Comparison of ENCODE assay signal across 11 mouse cellular contexts in the genomic region with DNA sequence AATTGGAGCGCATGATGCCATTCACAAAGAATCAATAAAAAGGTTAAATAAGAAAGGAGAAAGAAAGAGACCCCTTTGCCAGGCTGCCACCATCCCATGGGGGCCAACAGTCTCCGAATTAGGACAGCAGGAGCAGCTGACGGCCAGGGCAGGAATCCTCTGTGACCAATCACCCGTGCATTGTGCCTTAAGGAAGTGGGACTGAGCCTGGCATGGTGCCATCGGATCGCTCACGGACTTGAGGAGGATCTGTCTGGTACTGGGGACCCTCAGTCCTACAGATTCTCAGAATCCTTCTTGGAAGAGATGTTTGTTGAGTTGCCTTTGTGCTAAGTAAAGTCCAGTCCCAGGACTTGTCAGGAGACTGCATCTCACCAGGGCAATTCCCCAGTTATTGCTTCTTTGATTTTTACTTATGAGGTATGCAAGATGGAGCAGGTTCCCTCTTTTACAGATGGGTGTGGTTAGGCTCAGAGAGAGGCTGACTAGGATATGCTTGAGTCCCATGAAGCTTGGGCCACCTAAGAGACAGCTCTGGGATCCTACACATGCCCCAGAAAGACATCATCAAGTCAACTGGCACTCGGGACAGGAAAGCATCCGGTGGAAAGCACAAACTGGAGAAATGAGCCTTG. TPM values are rescaled to one million over a fixed set of nuclear protein-coding genes. Genes with fewer than 3 reads are reported as not detected.
A peak's percentile ranks its signal among the peaks of the same experiment; 100 is the strongest.
DNase-seq lines count a peak whose midpoint lies in the region; ATAC-seq lines count a peak whose summit lies in the region.
"Had no signal": no experiment of that assay in that cellular context is flagged by ENCODE, and none has a peak within 500 bp of the region (broad histone marks: within the 10 kb centered on the region; RNA-seq: fewer than 3 reads in every experiment).

No protein-coding gene starts in this region.

- no peaks in the 10 kb centered on the region for H3K36me3 ChIP-seq in liver, embryonic 13.5 days
- H3K36me3 ChIP-seq: midbrain, embryonic 12.5 days had no signal

- H3K4me1 ChIP-seq in liver, embryonic 13.5 days (replicated peaks): peaks cover 41% of the 10 kb centered on the region

- 71% methylated on average over 9 of the region's 9 CpGs for WGBS in liver, embryonic 13.5 days (ENCODE audit: insufficient replicate concordance)

- peak; percentile 51 for DNase-seq in gastrocnemius, postnatal 10 days
- no peak for DNase-seq in gastrocnemius, adult 8-10 months (ENCODE audit: low spot score in 2 of 2)
- peak; percentile 53 for DNase-seq in kidney, postnatal 14 days
- no peak for DNase-seq in kidney, adult 9 months
- peak; percentile 12 for DNase-seq in 3T3-L1 (ENCODE audit: low read depth, low spot score)
- DNase-seq in liver, embryonic 13.5 days: no peak
- no peak for DNase-seq in testis, postnatal 10 days (ENCODE audit: low spot score)
- no peak for DNase-seq in Muller cell, postnatal 12 days (ENCODE audit: inconsistent ontology term)
- DNase-seq: embryo, embryonic 11 days had no signal

- no peak overlapping the region for H3K4me3 ChIP-seq in liver, embryonic 13.5 days (replicated peaks)
- H3K4me3 ChIP-seq: left cerebral cortex, adult 2 months; midbrain, embryonic 12.5 days had no signal

- H3K27me3 ChIP-seq in liver, embryonic 13.5 days: no peaks in the 10 kb centered on the region

- H3K9me3 ChIP-seq in liver, embryonic 13.5 days (replicated peaks): no peaks in the 10 kb centered on the region
- H3K9me3 ChIP-seq: midbrain, embryonic 12.5 days had no signal

- H3K4me2 ChIP-seq in liver, embryonic 13.5 days: no peak overlapping the region
- H3K4me2 ChIP-seq: midbrain, embryonic 12.5 days had no signal

- peak overlapping the region; percentile 67; the same call in 1 of the 2 replicates for H3K27ac ChIP-seq in liver, embryonic 13.5 days
- H3K27ac ChIP-seq: left cerebral cortex, adult 2 months; midbrain, embryonic 12.5 days had no signal

- H3K9ac ChIP-seq in liver, embryonic 13.5 days: no peak overlapping the region
- H3K9ac ChIP-seq: midbrain, embryonic 12.5 days had no signal

- ATAC-seq in liver, embryonic 13.5 days (ENCODE audit: low read depth): no peak

RNA-seq across cellular contexts. Expression of a gene that starts 12.4 kb away (rescaled TPM):
- 10 to 100 TPM; 12.2 to 15.3 TPM for total RNA-seq in gastrocnemius, postnatal 10 days (2021)
- 10 to 100 TPM; 14.7 to 15.7 (median 15.3) TPM for total RNA-seq in gastrocnemius, adult 8-10 months (2022)
- 7.3 and 7.4 TPM in 2 replicates for polyA plus RNA-seq in liver, embryonic 13.5 days (2015; fragmentation: Nextera tagmentation; extraction: Ambion mirVana)

RNA-seq across cellular contexts. Expression of a gene that starts 15.9 kb away (rescaled TPM):
- total RNA-seq in gastrocnemius, postnatal 10 days (2021): 1 to 10 TPM; 8.0 to 9.5 TPM
- total RNA-seq in gastrocnemius, adult 8-10 months (2022): 1 to 10 TPM; 3.2 to 4.4 (median 3.8) TPM
- 3.2 and 3.7 TPM in 2 replicates for polyA plus RNA-seq in liver, embryonic 13.5 days (2015; fragmentation: Nextera tagmentation; extraction: Ambion mirVana)

Comparison
In these comparisons a context has a peak if more than half of its experiments do, and no peak if none do; other contexts are left out.
1. DNase-seq: peak in gastrocnemius, postnatal 10 days (single experiment), kidney, postnatal 14 days (single experiment) and 3T3-L1 (single experiment); none in gastrocnemius, adult 8-10 months (0 of 2), kidney, adult 9 months (single experiment), liver, embryonic 13.5 days (single experiment), testis, postnatal 10 days (single experiment) and Muller cell, postnatal 12 days (single experiment).